Mouse (Mus musculus) lung, adult 2 months (tissue): ENCODE data around the gene Larp4b.

ENCODE experiments used
- CTCF ChIP-seq: fragments of 200-500 bp; IDR thresholded peaks from 2 replicates; pipeline ENCODE4 v1.5.1; 2011; ENCODE audit warnings: mild to moderate bottlenecking, low read length, control low read depth; ENCODE audit not compliant: insufficient read depth
- POLR2A ChIP-seq: fragments of 200-500 bp; IDR thresholded peaks from 2 replicates; pipeline ENCODE4 v1.6.1; 2011; ENCODE audit warnings: low read depth, mild to moderate bottlenecking, control low read depth, low read length, borderline replicate concordance; ENCODE audit errors: extremely low read depth

- TF ChIP-seq CTCF = no peak
- no peak for TF ChIP-seq POLR2A
Measured at GRCm38 (mm10) chr13:9173414-9173813, 79.7 kb downstream of the Larp4b start.
